Mouse (Mus musculus): ENCODE measurements around the gene Slco2b1. TPM values are rescaled to one million over a fixed set of nuclear protein-coding genes. Genes with fewer than 3 reads are reported as not detected.
"Not testable (repeated sequence)": the region's sequence is repeated elsewhere in the genome, so short reads cannot be mapped to it uniquely, and the experiment has no call there.

Slco2b1 gene
- not detected in 2 replicates for total RNA-seq (2017)

DNA sequence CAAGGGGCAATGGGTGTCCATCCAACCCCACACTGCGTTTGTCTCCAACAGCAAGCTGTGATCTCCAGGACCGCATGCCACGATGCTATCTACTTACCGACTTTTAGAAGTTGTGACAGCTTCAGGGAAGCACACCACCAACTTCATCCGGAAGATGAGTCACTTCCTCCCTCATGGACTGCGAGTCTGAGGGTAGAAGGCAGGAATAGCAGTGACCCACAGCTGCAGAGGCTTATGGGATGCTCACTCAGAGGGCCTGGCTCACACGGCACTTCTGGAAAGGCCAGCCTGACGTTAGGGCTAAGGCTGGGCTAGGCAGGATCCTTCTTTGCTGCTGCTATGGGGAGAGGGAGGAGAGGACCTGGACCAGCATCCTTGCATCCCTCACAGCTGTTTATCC lies at the start of gene Slco2b1:
Gene Slco2b1 (minus strand): TSS at position 175 of the 400 bp plus-strand sequence.
- ATAC-seq (ENCODE audit: extremely low read depth, insufficient number of reproducible peaks, low FRiP score, poor library complexity, severe bottlenecking), result no peak

DNA sequence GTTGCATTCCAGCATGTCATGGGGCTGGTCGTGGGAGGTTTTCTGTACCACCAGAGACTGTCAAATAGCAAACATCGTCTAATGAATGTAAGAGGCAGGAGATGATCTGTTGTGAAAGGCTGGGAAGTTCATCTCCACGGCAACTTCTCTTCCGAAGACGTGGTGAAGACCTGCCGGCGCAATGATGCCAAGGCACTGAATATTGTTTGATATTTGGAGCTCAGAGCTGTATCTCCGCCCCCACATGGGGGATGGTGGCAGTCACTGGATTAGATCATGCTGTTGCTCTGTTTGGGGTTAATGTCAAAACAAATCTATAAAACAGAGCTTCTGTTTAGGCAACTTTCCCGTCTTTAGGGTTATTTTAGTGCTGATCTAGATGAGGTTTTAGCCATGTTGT lies 28.1 kb upstream of the Slco2b1 start:
- no peak for ATAC-seq (ENCODE audit: extremely low read depth, insufficient number of reproducible peaks, low FRiP score, poor library complexity, severe bottlenecking)

DNA sequence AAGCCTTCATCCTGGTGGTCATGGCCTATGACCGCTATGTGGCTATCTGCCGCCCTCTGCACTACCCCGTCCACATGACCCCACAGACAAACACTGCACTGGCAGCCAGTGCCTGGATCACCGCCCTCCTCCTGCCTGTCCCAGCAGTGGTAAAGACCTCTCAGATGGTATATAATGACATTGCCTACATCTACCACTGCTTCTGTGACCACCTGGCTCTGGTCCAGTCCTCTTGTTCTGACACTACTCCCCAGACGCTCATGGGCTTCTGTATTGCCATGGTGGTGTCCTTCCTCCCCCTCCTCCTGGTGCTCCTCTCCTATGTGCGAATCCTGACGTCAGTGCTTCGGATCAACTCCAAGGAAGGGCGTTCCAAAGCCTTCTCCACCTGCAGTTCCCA lies 24.4 kb upstream of the Slco2b1 start:
- ATAC-seq (ENCODE audit: extremely low read depth, insufficient number of reproducible peaks, low FRiP score, poor library complexity, severe bottlenecking), result not testable (repeated sequence)

DNA sequence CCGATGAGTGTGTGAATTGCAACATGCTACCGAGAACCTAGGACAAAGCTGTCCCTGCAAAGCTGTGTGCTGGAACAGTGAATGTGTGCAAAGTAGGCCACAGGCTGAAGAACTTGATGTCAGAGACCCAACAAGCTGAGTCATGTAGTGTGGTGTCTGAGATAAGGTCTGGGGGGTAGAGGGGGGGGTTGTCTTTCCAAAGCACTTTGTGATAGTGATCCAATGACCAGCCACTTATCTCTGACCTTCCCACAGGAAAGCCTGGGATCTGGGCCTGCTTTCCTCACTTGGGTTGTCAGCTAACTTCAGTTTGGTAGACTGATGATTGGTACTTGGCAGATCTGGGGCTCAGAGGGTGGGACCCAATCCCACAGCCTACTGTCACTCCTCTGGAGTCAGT lies 23.5 kb upstream of the Slco2b1 start:
- ATAC-seq (ENCODE audit: extremely low read depth, insufficient number of reproducible peaks, low FRiP score, poor library complexity, severe bottlenecking), result no peak

DNA sequence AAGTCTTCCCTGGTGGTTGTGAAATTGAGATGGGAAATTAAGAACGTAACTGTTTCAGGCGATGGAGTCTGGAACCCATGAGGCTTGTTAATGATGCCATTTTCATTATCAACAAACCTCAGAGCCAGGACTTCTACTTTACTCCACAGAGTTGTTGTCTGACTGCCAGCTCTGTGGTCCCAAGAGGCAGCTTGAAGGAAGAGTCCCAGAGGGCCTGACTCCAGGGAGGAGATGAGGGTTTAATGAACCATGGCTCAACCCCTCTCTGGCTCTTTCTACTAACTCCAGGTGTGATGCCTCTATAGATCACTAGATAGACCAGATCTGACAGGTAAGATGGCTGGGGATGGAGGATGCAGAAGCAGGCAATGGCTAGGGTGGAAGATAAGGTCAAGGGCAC lies 18.8 kb upstream of the Slco2b1 start, which contains the start of gene Olfr520:
Gene Olfr520 (plus strand): TSS at position 301 of the 400 bp plus-strand sequence.
- ATAC-seq (ENCODE audit: extremely low read depth, insufficient number of reproducible peaks, low FRiP score, poor library complexity, severe bottlenecking), result no peak

DNA sequence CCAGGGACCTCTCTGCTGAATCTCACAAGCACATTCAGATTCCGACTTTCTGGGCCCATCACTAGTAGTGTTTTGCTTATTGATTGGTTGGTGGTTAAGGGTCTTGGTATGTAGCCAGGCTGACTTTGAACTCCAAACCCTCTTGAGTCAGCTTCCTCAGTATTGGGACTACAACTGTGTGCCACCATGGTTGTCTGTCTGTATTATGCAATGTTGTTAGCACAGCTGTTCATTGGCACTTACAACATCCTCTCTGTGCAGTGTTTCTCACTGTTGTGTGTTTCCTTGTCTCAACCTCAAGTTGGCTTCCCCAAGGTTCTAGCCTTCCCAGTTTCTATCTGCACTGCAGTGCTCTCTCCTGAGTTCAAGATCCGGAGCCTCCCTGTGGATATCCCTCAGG lies 5.4 kb upstream of the Slco2b1 start:
- ATAC-seq (ENCODE audit: extremely low read depth, insufficient number of reproducible peaks, low FRiP score, poor library complexity, severe bottlenecking), result no peak

DNA sequence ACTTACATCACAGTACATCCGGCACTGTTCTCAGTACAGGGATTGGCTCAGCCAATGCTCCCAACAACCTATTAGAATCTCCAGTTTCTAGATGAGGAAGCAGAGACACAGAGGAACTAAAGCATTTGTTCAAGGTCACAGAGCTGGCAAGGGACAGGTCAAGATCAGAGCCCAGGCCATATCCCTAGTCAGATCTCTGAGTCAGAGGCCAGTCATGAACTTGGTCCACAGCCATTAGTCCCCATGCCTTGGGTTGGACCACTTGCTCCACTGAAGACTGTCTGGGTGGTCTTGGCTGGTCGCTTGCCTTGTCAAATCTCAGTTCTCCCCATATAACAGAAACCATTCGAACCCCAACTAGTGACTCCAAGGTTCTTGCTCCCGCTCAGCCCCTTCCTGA lies 1.3 kb upstream of the Slco2b1 start:
- no peak for ATAC-seq (ENCODE audit: extremely low read depth, insufficient number of reproducible peaks, low FRiP score, poor library complexity, severe bottlenecking)

DNA sequence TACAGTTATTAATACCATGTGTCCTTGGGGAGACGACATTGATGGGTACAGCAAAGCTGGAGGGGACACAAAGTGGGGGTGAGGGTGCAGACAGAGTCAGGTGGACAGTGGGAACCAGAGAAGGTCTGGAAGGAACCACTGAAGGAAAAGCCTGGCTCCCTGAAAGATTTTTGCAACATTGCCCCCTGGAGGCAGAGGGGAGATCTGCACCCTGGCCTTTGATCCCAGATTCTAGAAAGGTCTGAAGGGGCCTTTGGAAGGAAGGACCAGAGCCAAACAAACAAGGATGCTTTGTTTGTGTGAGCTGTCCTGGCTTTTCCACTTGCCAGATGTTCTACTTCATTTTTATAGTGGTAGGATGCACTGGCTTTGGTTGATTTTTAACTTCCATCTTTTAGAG lies 664 bp downstream of the Slco2b1 start:
- ATAC-seq (ENCODE audit: extremely low read depth, insufficient number of reproducible peaks, low FRiP score, poor library complexity, severe bottlenecking), result no peak

DNA sequence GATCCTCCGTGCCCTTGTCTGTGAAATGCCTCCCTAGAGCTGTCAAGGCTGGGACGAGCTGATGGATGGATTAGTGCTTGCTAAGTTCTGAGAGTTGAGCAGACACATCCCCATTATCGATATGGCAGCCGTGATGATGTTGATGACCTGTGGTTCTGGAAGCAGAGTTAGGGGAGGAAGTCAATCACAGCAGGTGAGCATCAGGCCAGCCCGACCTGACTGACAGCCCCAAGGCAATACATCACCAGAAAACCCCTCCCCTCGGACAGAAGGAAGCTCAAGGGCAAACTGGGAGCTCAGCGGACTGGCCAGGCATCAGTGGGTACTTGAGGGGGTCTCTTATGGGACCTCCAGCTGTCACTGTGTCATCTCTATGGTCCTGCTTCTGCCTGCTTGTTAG lies 1.1 kb downstream of the Slco2b1 start:
- ATAC-seq (ENCODE audit: extremely low read depth, insufficient number of reproducible peaks, low FRiP score, poor library complexity, severe bottlenecking), result no peak

DNA sequence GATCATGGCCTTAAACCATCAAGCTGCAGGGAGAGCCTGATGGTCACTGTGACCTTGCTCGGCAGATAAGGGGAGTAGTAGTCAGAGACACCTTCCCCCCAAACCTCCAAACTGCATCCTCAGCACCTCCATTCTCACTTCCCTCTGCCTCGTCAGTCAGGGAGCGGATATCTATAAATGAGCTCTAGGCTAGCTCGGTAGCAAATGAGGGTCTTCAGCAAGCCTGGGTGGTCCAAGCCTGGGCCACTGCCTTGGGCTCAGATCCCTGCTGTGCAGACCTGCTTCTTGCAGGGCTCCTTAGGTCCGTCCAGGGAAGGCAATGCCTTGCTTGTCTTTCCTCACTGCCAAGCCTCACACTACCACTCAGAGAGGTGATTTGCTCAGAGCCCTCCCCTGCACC lies 2.4 kb downstream of the Slco2b1 start:
- ATAC-seq (ENCODE audit: extremely low read depth, insufficient number of reproducible peaks, low FRiP score, poor library complexity, severe bottlenecking), result no peak

DNA sequence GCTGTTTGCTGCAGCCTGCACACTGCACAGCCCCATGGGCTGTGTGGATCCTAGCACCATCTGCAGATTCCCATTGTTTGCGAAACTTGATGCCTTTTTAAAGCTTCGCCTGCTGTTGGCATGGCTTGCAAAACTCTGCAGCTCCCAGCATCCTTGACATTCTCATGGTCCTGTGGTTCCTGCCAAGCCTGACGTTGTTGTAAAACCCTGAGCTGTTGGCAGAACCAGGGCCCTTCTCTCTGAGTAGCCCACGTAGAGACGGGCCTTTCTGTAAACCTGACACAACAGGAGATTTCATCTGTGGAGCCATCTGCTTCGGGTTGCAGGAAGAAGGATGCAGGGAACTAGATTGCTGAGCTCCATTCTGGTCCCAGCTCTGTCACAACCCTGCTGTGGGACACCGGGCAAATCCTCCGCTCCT lies 2.8 kb downstream of the Slco2b1 start:
- ATAC-seq (ENCODE audit: extremely low read depth, insufficient number of reproducible peaks, low FRiP score, poor library complexity, severe bottlenecking), result no peak

DNA sequence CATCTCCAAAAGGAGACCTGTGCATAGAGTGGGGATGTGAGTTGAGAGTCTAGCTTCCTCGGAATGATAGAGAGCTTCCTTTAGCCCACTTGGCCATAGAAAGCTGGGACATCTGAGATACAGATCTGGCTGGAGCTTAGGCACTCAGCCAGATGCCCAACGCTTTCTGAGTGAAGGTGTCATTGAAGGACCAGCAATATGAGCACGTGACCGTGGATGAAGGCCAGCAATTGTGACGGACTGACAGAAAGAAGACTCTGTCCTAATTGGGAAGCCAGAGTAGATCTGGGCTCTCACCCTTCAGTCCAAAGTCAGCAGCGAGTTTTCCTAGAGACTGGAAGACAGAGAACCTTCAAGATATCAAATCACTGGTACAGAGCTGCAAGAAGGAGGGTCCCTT lies 3.5 kb downstream of the Slco2b1 start:
- ATAC-seq (ENCODE audit: extremely low read depth, insufficient number of reproducible peaks, low FRiP score, poor library complexity, severe bottlenecking), result no peak

DNA sequence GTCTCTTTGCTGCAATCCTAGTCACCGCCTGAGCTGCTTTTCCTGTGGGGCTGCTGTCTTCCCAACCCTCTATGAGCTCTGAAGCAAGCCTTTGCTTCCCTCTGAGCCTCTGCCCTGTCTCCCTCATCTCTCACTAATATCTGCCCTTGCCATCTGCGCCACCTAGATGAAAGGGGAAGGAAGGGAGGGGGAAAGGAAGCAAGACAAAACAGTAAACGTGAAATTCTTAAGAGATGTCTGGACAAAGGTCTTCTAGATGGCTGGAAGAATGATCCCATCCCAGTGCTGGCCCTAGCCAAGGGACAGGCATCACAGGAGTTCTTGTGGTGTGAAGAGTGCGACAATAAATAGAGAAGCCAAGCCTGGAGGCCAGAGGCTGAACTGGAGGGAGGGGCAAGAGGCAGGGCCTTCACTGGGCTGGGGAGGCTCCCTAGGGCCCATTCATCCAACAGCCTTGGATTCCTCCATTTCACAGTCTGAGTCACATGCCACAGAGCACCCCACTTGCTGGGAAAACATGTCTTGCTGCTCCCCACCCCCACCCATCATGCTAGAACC lies 4.0 kb downstream of the Slco2b1 start:
- ATAC-seq (ENCODE audit: extremely low read depth, insufficient number of reproducible peaks, low FRiP score, poor library complexity, severe bottlenecking), result no peak

DNA sequence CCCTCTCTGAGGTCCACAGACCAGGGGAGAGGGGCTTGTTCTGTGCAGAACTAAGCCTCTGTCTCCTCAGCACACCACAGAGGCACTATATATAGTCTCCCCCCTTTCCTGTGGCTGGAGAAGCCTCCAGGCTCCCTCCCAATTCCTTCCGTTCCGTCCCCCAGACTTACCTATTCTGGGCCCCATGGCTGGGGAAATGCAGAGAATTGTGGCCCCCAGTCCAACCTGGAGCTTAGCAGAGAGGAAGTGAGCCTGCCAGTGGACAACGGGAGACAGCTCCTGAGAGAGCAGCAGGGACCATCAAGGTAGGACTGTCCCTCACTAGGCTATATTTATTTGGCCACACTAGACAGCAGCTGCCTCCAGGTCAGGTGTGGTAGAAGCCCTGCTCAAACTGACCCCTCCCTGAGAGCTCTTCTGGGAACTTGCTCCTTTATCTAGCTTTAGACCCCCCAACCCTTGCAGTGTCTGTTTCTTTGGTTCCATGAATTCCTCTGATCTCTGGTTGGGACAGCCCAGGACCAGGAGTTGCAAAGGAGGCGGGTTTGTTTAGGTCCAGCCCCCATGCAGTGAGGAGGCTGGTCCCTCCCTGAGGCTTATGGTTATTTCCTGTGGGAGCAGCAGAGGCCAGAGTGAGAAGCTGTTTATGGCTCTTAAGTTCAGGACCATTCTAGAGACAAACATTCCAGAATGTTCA lies 4.7 kb downstream of the Slco2b1 start:
- no peak for ATAC-seq (ENCODE audit: extremely low read depth, insufficient number of reproducible peaks, low FRiP score, poor library complexity, severe bottlenecking)

DNA sequence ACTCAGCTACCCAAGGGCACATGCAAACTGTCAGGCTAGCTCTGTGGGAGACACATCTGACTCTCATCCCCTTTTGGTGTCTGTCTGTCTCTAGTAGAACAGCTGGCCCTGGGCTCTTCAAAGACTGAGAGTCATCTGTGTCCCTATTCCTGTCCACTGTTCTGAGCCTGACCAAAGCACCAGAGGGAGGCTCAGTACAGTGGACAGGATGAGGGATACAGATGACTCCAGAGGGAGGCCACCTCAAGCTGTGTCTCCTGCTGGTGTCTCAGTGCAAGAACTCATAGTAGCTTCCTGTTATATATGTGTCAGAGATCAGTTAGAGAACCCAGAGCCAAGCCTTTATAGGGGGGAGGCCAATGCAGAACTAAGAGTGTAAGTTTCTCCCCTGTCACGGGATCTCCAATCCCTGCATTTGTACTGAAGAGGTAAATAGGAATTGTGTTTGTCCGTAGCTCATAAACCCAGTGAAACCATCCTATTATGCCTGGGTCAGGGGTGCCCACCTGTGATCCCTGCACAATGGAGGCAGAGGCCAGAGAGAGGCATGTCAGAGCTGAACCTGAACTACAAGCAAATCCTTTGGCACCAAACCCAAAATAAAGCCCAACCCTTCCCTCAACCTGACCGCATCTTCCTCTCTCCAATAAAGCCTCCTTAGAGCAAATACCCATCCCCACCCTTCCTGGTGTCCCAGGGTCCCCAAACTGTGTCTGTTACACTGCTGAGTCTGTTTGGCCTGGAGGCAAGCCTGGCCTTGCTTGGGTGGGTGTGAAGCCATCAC lies 6.2 kb downstream of the Slco2b1 start:
- no peak for ATAC-seq (ENCODE audit: extremely low read depth, insufficient number of reproducible peaks, low FRiP score, poor library complexity, severe bottlenecking)

DNA sequence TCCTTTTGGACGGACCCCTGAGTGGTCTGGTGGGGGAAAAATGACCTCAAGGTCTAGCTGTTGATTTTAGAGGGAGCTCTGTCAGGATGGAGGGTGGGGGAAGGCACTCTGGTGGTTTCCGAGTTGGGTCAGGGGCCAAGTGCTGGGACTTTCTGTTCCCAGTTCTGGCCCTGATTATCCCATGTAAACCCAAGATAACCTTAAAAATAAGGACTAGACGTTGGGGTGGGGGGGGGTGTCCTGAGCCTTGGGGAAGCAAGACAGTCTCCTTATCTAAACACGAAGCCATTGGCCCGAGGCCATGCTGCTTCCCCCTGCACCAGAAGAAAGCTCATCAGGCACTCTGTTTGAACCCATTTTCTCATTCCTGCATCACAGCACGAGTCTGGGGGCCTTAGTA lies 8.9 kb downstream of the Slco2b1 start:
- no peak for ATAC-seq (ENCODE audit: extremely low read depth, insufficient number of reproducible peaks, low FRiP score, poor library complexity, severe bottlenecking)

DNA sequence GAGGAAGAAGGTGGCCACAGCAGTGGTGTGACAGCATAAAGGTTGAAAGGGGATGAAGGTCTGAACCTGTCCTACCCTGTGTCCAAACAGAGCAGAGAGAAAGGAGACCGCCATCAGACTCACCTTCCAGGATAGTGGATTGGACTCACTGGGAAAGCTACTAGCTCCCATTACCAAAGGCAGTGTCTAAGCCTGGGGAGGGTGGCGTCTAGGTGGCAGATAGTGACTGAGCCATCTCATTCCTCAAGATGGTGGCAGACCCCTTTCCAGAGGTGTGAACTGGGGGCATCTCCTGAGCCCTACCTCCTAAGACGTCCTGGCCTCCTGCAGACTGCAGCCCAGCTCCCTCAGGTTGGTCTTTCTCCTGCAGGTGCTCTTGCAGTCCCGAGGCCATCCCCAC lies 10.5 kb downstream of the Slco2b1 start:
- no peak for ATAC-seq (ENCODE audit: extremely low read depth, insufficient number of reproducible peaks, low FRiP score, poor library complexity, severe bottlenecking)

DNA sequence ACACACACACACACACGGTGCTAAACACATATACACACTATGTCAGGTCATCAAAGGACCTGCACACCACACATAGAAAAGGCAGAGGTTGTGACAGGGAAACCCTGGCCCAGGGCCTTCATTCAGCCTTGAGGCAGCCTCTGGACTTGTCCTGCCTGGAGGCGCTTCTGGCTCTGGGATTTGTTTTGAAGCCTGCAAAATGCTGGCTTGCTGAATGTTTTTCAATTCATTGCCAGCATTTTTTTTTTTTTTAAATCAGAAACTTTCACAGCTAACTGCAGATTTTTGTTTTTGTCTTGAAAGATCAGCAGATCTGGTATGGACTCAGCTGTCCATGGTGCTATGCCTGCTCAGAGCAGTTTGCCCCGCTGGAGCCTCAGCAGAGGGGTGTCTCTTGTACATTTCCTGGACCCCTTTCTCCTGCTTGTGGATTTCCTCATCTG lies 11.4 kb downstream of the Slco2b1 start:
- no peak for ATAC-seq (ENCODE audit: extremely low read depth, insufficient number of reproducible peaks, low FRiP score, poor library complexity, severe bottlenecking)

DNA sequence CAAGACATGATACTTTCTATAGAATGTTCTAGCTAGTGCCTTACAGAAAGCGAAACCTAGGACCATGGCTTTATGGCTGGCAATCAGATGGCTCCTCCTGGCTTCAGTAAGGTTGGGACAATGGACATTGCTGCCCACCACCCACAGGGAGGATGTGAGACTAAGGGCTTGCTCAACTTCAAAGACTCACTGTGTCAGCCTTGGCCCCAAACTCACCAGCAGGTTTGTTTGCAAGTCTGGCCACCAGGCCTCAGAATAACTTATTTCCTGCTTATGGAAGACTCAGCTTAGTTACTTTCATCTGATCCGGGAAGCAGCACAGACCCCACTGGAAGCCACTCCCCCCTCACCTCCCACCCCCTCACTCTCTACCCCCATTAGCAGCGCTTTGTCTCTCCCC lies 12.0 kb downstream of the Slco2b1 start:
- no peak for ATAC-seq (ENCODE audit: extremely low read depth, insufficient number of reproducible peaks, low FRiP score, poor library complexity, severe bottlenecking)

DNA sequence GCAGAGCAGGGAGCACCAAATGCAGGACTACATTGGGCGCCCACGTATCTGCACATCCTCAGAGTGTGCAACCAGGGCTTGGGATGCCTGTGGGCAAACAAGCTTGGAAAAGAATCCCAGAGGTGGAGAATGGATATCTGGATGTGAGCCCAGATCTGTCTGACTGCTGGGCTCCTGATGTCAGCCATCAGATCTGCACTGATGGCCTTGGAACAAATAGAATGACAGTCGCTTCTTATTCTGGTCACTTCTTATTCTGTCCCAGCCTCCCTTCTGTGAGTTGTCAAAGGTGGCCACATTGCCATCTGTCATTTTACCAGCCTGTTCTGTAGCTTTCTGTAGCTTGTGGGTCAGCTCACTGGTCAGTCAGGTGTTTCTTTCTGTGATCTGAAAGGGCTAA lies 12.6 kb downstream of the Slco2b1 start:
- ATAC-seq (ENCODE audit: extremely low read depth, insufficient number of reproducible peaks, low FRiP score, poor library complexity, severe bottlenecking), result no peak

Measured in neutrophil, adult 5-6 weeks (primary cell).